Mouse (Mus musculus): ENCODE data around the gene Col9a3. TPM values are rescaled to one million over a fixed set of nuclear protein-coding genes. Genes with fewer than 3 reads are reported as not detected.

Col9a3 gene
- polyA plus RNA-seq, 1 experiment: 38.8 TPM

DNA sequence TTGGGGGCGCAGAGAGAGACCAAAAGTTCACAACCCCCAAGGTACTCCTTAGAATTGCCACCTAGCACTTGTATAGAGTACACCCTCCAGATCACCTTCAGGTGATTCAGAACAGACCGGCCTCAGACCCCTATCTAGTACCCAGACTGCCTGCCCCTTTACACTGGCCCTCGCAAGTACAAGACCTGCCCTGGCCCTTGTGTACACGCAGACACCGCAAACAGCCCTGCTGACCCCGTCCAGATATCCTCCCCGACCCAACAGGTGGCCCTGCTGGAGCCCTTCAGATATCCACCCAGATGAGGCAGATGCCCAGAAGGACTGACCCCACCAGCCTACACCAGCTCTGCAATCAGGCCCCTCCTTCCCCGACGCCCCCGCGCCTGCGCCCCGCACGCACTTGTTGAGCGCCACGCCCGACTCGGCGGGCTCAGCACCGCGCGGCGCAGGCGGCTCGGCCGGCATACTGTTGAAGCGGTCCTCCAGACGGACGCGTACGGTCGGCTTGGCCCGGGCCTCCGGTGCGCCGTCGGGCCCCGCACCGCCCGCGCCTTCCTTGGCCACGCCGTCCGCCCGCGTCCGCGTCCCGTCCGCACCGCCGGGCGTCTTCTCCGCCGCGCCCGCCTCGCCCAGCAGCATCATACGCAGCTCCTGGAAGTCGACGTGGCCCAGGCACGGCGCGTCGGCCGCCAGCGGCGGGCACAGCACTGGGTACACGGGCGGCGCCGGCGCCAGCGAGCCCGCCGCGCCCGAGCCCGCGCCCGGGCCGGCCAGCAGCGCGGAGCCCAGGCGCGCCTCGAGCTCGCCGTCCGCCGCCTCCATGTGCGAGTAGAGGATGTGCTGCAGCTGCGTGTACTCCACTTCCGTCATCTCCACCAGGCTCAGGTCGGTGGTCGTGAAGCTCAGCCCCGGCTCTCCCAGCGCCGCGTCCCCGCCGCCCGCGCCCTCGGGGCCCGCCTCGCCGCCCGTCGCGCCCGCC lies 44.3 kb downstream of the Col9a3 start:
- Histone ChIP-seq H3K27ac (ENCODE audit: insufficient read depth, low read length) (no peak overlapping the region), H3K27me3 (ENCODE audit: control insufficient read depth, insufficient read depth, low read length) (no peaks in the 10 kb centered on the region; the same call in 1 of the 2 replicates), H3K4me1 (ENCODE audit: control insufficient read depth, insufficient read depth, low read length) (no peaks in the 10 kb centered on the region), H3K4me3 (replicated peaks; ENCODE audit: insufficient read depth, low read depth, low read length) (no peak overlapping the region)
- TF ChIP-seq POLR2A (IDR thresholded peaks at IDR 0.05; ENCODE audit: borderline replicate concordance, insufficient read depth, low read length): no peak
- no peak for TF ChIP-seq CTCF (IDR thresholded peaks at IDR 0.05; ENCODE audit: borderline replicate concordance, insufficient read depth, low read depth, low read length)
- no peak for DNase-seq
- WGBS: 3% methylated on average over 106 of the region's 112 CpGs

DNA sequence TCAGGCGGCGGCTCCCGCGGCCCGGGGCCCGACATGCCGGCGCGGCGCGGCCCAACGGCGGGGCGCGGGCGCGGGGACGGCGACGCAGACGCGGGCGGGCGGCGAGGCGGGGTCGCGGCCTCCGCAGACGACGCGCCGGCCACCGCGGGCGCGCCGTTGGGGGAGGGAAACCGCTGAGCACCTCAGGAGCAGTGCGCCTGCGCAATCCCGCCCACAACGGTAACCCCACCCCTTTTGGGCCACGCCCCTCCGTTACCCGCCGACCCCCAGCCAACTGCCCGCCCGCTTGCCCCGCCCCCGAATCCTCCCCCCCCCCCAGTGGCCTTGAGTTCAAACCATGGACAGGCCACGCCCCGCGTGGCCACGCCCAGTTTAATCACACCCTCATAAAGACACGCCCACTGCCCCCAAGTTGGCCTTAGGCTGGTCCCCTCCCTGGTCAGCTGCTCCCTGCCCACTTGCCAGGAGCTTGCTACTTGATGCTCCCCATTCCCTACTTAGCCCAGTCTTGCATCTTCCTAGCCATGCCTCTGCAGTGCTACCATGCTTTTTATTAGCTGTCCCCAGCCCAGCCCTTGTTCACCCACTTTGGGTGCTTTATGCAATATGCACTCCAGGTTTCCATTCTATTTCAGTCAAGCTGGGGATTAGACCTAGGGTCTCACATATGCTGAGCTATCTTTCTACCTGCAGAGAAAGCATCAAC lies 45.1 kb downstream of the Col9a3 start, which contains the start of gene Tcfl5:
Gene Tcfl5 (minus strand): TSS at position 154 of the 706 bp plus-strand sequence.
- TF ChIP-seq CTCF (IDR thresholded peaks at IDR 0.05; ENCODE audit: borderline replicate concordance, insufficient read depth, low read depth, low read length) (no peak), POLR2A (IDR thresholded peaks at IDR 0.05; ENCODE audit: borderline replicate concordance, insufficient read depth, low read length) (no peak)
- Histone ChIP-seq H3K27ac (ENCODE audit: insufficient read depth, low read length) (no peak within 1 kb of the TSS), H3K27me3 (ENCODE audit: control insufficient read depth, insufficient read depth, low read length) (no peaks in the 10 kb centered on the region; the same call in 1 of the 2 replicates), H3K4me3 (replicated peaks; ENCODE audit: insufficient read depth, low read depth, low read length) (no peak within 1 kb of the TSS), H3K4me1 (ENCODE audit: control insufficient read depth, insufficient read depth, low read length) (no peaks in the 10 kb centered on the region)
- 7% methylated on average over 55 of the region's 56 CpGs for WGBS
- no peak for DNase-seq

DNA sequence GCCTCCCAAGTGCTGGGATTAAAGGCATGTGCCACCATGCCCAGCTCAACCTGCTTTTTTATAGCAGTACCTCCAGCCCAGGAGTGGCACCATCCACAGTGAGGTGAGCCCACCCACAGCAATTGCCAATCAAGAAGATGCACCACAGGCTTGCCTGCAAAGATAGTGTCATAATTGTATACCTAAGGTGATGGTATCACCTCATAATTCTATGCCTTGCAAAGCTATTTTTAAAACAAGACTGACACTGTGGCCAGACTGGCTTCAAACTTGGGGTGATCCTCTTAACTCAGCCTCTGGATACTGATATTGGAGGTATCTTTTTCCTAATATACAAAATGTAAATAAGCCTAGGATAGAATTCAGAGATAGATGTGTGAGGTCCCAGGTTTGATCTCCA lies 46.0 kb downstream of the Col9a3 start:
- no peaks in the 10 kb centered on the region; the same call in 1 of the 2 replicates for H3K27me3 ChIP-seq (ENCODE audit: control insufficient read depth, insufficient read depth, low read length)
- no peak for DNase-seq
- no peak overlapping the region for H3K4me3 ChIP-seq (replicated peaks; ENCODE audit: insufficient read depth, low read depth, low read length)
- TF ChIP-seq CTCF (IDR thresholded peaks at IDR 0.05; ENCODE audit: borderline replicate concordance, insufficient read depth, low read depth, low read length) (no peak), POLR2A (IDR thresholded peaks at IDR 0.05; ENCODE audit: borderline replicate concordance, insufficient read depth, low read length) (no peak)
- no peaks in the 10 kb centered on the region for H3K4me1 ChIP-seq (ENCODE audit: control insufficient read depth, insufficient read depth, low read length)
- H3K27ac ChIP-seq (ENCODE audit: insufficient read depth, low read length): no peak overlapping the region

DNA sequence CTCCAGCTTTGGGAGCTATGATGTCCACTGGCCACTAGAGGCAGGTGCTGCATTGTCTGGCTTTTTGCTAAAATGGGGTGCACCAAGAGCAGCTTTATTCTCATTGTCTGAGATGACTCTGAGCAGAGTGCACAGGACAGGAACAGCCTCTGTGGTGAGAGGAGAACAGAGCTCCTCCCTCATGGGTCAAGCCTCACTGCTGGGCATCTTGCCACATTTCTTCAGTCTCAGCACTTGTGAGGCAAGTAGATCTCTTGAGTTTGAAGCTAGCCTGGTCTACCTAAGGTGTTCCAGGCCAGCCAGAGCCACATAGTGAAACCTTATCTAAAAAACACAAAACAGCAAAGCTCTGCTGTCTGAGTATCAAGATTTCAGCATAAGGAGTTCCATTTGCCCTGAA lies 49.3 kb downstream of the Col9a3 start:
- no peak for DNase-seq
- no peak overlapping the region for H3K27ac ChIP-seq (ENCODE audit: insufficient read depth, low read length)
- no peaks in the 10 kb centered on the region for H3K4me1 ChIP-seq (ENCODE audit: control insufficient read depth, insufficient read depth, low read length)
- TF ChIP-seq POLR2A (IDR thresholded peaks at IDR 0.05; ENCODE audit: borderline replicate concordance, insufficient read depth, low read length): no peak
- TF ChIP-seq CTCF (IDR thresholded peaks at IDR 0.05; ENCODE audit: borderline replicate concordance, insufficient read depth, low read depth, low read length): no peak
- H3K4me3 ChIP-seq (replicated peaks; ENCODE audit: insufficient read depth, low read depth, low read length): no peak overlapping the region
- H3K27me3 ChIP-seq (ENCODE audit: control insufficient read depth, insufficient read depth, low read length): no peaks in the 10 kb centered on the region; the same call in 1 of the 2 replicates

DNA sequence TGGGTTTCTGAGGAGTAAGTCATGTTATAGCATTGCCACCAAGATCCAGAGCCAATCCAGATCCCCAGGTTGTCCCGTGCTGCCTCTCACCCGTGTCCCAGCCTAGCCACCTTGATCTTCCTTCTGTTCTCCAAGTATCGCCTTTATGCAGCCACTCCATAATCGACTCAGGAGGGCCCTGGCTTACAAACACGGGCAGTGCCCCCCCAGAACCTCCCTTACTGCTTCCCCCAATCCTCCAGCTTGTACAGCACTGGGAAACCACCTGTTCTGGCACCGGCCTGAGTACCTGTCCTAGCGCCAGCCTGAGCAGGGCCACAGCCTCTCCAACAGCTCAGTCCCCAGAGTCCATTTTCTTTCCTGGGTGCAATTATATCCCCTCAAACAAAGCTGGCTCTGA lies 57.1 kb downstream of the Col9a3 start:
- WGBS: 42% methylated on average over 7 of the region's 7 CpGs
- TF ChIP-seq POLR2A (IDR thresholded peaks at IDR 0.05; ENCODE audit: borderline replicate concordance, insufficient read depth, low read length) (no peak), CTCF (IDR thresholded peaks at IDR 0.05; ENCODE audit: borderline replicate concordance, insufficient read depth, low read depth, low read length) (no peak)
- H3K27ac ChIP-seq (ENCODE audit: insufficient read depth, low read length): no peak overlapping the region
- H3K27me3 ChIP-seq (ENCODE audit: control insufficient read depth, insufficient read depth, low read length): no peaks in the 10 kb centered on the region
- DNase-seq: no peak
- peaks cover 4% of the 10 kb centered on the region; the same call in 1 of the 2 replicates for H3K4me1 ChIP-seq (ENCODE audit: control insufficient read depth, insufficient read depth, low read length)
- H3K4me3 ChIP-seq (replicated peaks; ENCODE audit: insufficient read depth, low read depth, low read length): no peak overlapping the region

DNA sequence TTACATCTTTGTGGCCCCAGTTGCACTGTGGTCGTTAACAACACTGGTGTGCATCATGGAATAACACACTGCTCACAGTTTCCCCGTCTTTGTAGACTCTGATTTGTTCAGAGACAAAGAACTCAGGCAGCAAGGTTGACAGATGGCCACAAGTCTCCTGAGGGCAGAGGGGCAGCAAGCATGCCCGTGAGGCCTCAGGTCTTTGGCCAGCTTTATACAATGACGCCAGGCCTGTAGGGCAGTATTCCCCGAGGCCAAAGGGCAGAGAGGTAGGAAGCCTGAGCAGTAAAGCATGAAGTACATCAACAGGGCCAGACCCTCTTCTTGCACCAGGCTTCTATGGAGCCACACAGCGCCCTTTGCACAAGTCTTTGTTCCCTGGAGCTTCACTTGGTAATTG lies 57.6 kb downstream of the Col9a3 start:
- Histone ChIP-seq H3K4me1 (ENCODE audit: control insufficient read depth, insufficient read depth, low read length) (peaks cover 4% of the 10 kb centered on the region; the same call in 1 of the 2 replicates), H3K27me3 (ENCODE audit: control insufficient read depth, insufficient read depth, low read length) (no peaks in the 10 kb centered on the region), H3K4me3 (replicated peaks; ENCODE audit: insufficient read depth, low read depth, low read length) (no peak overlapping the region), H3K27ac (ENCODE audit: insufficient read depth, low read length) (no peak overlapping the region)
- 20% methylated on average over 6 of the region's 6 CpGs for WGBS
- TF ChIP-seq POLR2A (IDR thresholded peaks at IDR 0.05; ENCODE audit: borderline replicate concordance, insufficient read depth, low read length) (no peak), CTCF (IDR thresholded peaks at IDR 0.05; ENCODE audit: borderline replicate concordance, insufficient read depth, low read depth, low read length) (no peak)
- no peak for DNase-seq

DNA sequence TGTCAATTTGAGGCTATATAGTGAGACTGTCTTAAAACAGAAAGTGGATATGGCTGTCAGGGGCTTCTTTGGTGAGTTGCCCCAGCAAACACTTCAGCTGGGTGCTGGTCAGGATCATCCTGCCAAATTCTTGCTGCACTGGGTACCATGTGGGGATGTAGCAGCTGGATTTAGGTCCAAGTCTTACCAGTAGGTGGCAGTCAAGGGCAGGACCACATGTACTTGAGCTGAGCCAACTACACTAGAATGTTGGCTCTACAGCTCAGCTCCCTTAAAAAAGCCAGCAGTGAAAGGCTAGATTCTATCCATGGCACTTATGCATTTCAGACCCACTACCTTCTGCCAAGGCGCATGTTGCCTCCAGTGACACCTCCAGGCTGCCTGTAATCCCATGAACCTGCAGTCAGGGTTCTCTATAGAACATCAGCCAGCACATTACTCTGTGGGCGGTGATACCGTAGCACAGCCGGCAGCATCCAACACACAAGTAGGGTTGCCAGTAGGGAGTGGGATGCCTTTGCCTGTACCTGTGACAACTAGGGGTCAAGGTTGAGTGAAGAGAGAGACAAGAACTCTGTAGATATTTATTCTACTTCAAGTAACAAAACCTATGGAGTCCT lies 59.9 kb downstream of the Col9a3 start:
- DNase-seq: peak; percentile 58 to 64
- Histone ChIP-seq H3K27ac (ENCODE audit: insufficient read depth, low read length) (no peak overlapping the region), H3K27me3 (ENCODE audit: control insufficient read depth, insufficient read depth, low read length) (no peaks in the 10 kb centered on the region), H3K4me1 (ENCODE audit: control insufficient read depth, insufficient read depth, low read length) (peaks cover 4% of the 10 kb centered on the region; the same call in 1 of the 2 replicates), H3K4me3 (replicated peaks; ENCODE audit: insufficient read depth, low read depth, low read length) (no peak overlapping the region)
- TF ChIP-seq POLR2A (IDR thresholded peaks at IDR 0.05; ENCODE audit: borderline replicate concordance, insufficient read depth, low read length) (no peak), CTCF (IDR thresholded peaks at IDR 0.05; ENCODE audit: borderline replicate concordance, insufficient read depth, low read depth, low read length) (peak; percentile 73)
- 55% methylated on average over 4 of the region's 4 CpGs for WGBS

All from cerebellum, adult 2 months (tissue).